ENCODE assay signal across 21 mouse cellular contexts in genomic region chr6:91742466-91742865, GRCm38 (mm10).
"Had no signal": no experiment of that assay in that cellular context is flagged by ENCODE, and none has a peak within 500 bp of the region (broad histone marks: within the 10 kb centered on the region; RNA-seq: fewer than 3 reads in every experiment).

No protein-coding gene starts in this region.

- H3K9ac ChIP-seq: limb, embryonic 13.5 days; liver, embryonic 12.5 days; liver, embryonic 15.5 days; lung, embryonic 15.5 days; midbrain, embryonic 13.5 days; neural tube, embryonic 12.5 days; stomach, embryonic 15.5 days had no signal

- H3K4me3 ChIP-seq: limb, embryonic 10.5 days; limb, embryonic 13.5 days; liver, embryonic 12.5 days; liver, embryonic 15.5 days; lung, embryonic 15.5 days; megakaryocyte, embryonic 14.5 days; midbrain, embryonic 10.5 days; midbrain, embryonic 13.5 days; neural tube, embryonic 12.5 days; stomach, embryonic 15.5 days had no signal

- H3K27ac ChIP-seq: limb, embryonic 10.5 days; limb, embryonic 13.5 days; liver, embryonic 12.5 days; liver, embryonic 15.5 days; lung, embryonic 15.5 days; midbrain, embryonic 10.5 days; midbrain, embryonic 13.5 days; neural tube, embryonic 12.5 days; stomach, embryonic 15.5 days had no signal

- ATAC-seq: intestine, postnatal 0 days; liver, embryonic 12.5 days; midbrain, embryonic 13.5 days had no signal

- H3K4me1 ChIP-seq: limb, embryonic 10.5 days; limb, embryonic 13.5 days; neural tube, embryonic 12.5 days had no signal

- DNase-seq: kidney, adult 2 months; kidney, postnatal 10 days; kidney, postnatal 4 days; liver; lung, adult 18-20 months; lung, postnatal 10 days; lung, postnatal 36 days; thymus, adult 2 months; thymus, postnatal 14 days; thymus, postnatal 4 days had no signal

- H3K27me3 ChIP-seq: limb, embryonic 13.5 days; liver, embryonic 12.5 days; liver, embryonic 15.5 days; lung, embryonic 15.5 days; megakaryocyte, embryonic 14.5 days; midbrain, embryonic 13.5 days; neural tube, embryonic 12.5 days; stomach, embryonic 15.5 days had no signal

- H3K9me3 ChIP-seq: limb, embryonic 10.5 days; limb, embryonic 13.5 days; liver, embryonic 12.5 days; liver, embryonic 15.5 days; lung, embryonic 15.5 days; megakaryocyte, embryonic 14.5 days; midbrain, embryonic 10.5 days; midbrain, embryonic 13.5 days; neural tube, embryonic 12.5 days; stomach, embryonic 15.5 days had no signal

- H3K4me2 ChIP-seq: limb, embryonic 13.5 days; liver, embryonic 12.5 days; liver, embryonic 15.5 days; lung, embryonic 15.5 days; midbrain, embryonic 13.5 days; neural tube, embryonic 12.5 days; stomach, embryonic 15.5 days had no signal
